Mouse (Mus musculus) olfactory bulb, adult 2 months (tissue): ENCODE results near the gene Mcm6.

ENCODE experiments used
- CTCF ChIP-seq: fragments of 200-500 bp; IDR thresholded peaks from 2 replicates; pipeline ENCODE4 v1.5.1; 2012; ENCODE audit warnings: low read depth, mild to moderate bottlenecking, low read length, moderate library complexity; ENCODE audit not compliant: insufficient read depth
- POLR2A ChIP-seq: fragments of 200-500 bp; IDR thresholded peaks from 2 replicates; pipeline ENCODE4 v1.6.1; 2012; ENCODE audit warnings: mild to moderate bottlenecking, low read depth, low read length, moderate library complexity; ENCODE audit not compliant: insufficient read depth

- no peak for TF ChIP-seq POLR2A
- no peak for TF ChIP-seq CTCF
These were observed 9.4 kb upstream of the Mcm6 start for GRCm38 (mm10) chr1:128368732-128369441.
